Mouse (Mus musculus) brain, embryonic 14.5 days (tissue): ENCODE measurements around the gene Szt2.

ENCODE experiments used
- CTCF ChIP-seq: fragments of 200-500 bp; IDR thresholded peaks from 2 replicates; pipeline ENCODE4 v1.5.1; 2012; ENCODE audit warnings: inconsistent platforms, mild to moderate bottlenecking, moderate library complexity, borderline replicate concordance; ENCODE audit not compliant: insufficient read depth, insufficient read length; ENCODE audit errors: extremely low read depth
- POLR2A ChIP-seq: fragments of 200-500 bp; IDR thresholded peaks from 2 replicates; pipeline ENCODE4 v1.6.1; 2012; ENCODE audit warnings: mild to moderate bottlenecking, inconsistent platforms, borderline replicate concordance; ENCODE audit not compliant: poor library complexity, insufficient read depth, insufficient read length, severe bottlenecking; ENCODE audit errors: extremely low read depth

- TF ChIP-seq CTCF = no peak
- TF ChIP-seq POLR2A = no peak
These were observed 52.3 kb downstream of the Szt2 start for GRCm38 (mm10) chr4:118356738-118357137.
